Mouse (Mus musculus): ENCODE data around the gene Col11a1. TPM values are rescaled to one million over a fixed set of nuclear protein-coding genes. Genes with fewer than 3 reads are reported as not detected.

The Col11a1 gene
- total and polyA plus RNA-seq, 3 experiments = not detected

DNA sequence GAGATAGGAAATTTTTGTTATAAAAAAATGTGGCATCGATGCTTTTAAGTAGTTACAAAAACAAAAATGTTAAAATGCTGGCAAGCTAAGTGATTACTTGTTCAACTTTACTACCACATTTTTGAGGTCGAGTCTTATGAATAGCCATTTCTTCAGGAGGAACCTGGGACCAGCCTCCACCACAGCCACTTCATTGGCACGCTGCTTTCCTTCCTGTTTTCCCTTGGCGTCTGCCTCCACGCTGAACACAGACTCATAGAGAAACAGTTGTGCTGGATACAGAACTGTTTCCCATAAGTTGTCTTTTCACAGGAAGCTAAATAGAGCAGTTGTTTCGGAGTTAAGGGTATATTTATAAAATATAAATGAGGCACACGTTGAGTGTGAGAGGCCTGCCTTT is 69.0 kb downstream of the Col11a1 start:
- H3K9ac ChIP-seq (ENCODE audit: insufficient read depth, low read depth) = no peak overlapping the region
- no peaks in the 10 kb centered on the region for H3K36me3 ChIP-seq (replicated peaks in 1 of 2; ENCODE audit: control insufficient read depth in 1 of 2, insufficient read depth in 1 of 2, low read length in 1 of 2)
- peaks cover 18% of the 10 kb centered on the region for H3K9me3 ChIP-seq (replicated peaks; ENCODE audit: low read length)
- no peak overlapping the region for H3K4me2 ChIP-seq (ENCODE audit: insufficient read depth, low read depth, poor library complexity, severe bottlenecking)
- H3K4me3 ChIP-seq (replicated peaks in 1 of 3; ENCODE audit: low read depth in 2 of 3, low read length in 2 of 3, poor library complexity in 1 of 3) = no peak overlapping the region
- TF ChIP-seq ZNF384 (IDR thresholded peaks at IDR 0.05; ENCODE audit: low read depth, low read length) = no peak
- TF ChIP-seq CTCF (conservative IDR thresholded peaks at IDR 0.05 in 1 of 2, IDR thresholded peaks at IDR 0.05 in 1 of 2; ENCODE audit: low read depth in 2 of 2, low read length in 2 of 2) = no peak
- TF ChIP-seq EP300 (IDR thresholded peaks at IDR 0.05; ENCODE audit: low read length) = no peak
- no peak for TF ChIP-seq MEF2A (IDR thresholded peaks at IDR 0.05; ENCODE audit: borderline replicate concordance, low read depth, low read length)
- no peak for TF ChIP-seq KAT2A (IDR thresholded peaks at IDR 0.05; ENCODE audit: insufficient replicate concordance, low read length)
- no peak for TF ChIP-seq ETS1 (conservative IDR thresholded peaks at IDR 0.05; ENCODE audit: low read depth, low read length)
- TF ChIP-seq RCOR1 (conservative IDR thresholded peaks at IDR 0.05; ENCODE audit: low read depth, low read length) = no peak
- TF ChIP-seq E2F4 (IDR thresholded peaks at IDR 0.05; ENCODE audit: insufficient replicate concordance, low read depth, low read length) = no peak
- no peak overlapping the region for H3K27ac ChIP-seq (ENCODE audit: insufficient read depth, low read depth)
- H3K27me3 ChIP-seq (replicated peaks) = no peaks in the 10 kb centered on the region
- no peaks in the 10 kb centered on the region for H3K79me2 ChIP-seq (replicated peaks; ENCODE audit: control insufficient read depth, extremely low read depth, insufficient read depth, poor library complexity, severe bottlenecking)
- in situ Hi-C loops (cut with MboI; ENCODE audit: low pct_ligation_motif_present, low pct_unique_long_range_greater_than_20kb, low sequenced_read_pairs) = no loop called here
- no peak for DNase-seq (ENCODE audit: extremely low read depth)
- dilution Hi-C loops (cut with MboI; ENCODE audit: extremely low pct_ligation_motif_present, extremely low pct_unique_long_range_greater_than_20kb, low sequenced_read_pairs) = no loop called here
- H3K4me1 ChIP-seq (ENCODE audit: control insufficient read depth in 1 of 2, insufficient read depth in 2 of 2) = no peaks in the 10 kb centered on the region

DNA sequence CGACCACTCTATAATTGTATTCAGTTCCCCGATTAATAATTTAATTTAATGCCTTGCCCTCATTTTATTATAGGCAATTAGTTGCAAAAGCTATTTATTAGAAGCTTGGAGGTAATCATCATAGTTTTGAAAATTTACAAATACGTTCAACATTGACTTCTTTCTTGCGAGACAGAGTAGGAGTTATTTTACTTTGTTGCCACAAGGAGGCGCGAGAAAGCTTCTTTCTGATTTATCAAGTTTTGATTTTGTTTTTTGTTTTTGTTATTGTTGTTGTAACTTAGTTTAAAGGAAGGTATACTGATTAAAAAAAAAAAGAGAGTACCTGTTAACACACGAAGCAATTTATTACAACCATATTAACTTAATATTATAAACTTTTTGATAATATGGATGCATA is 76.8 kb downstream of the Col11a1 start:
- peak; percentile 0 for DNase-seq (ENCODE audit: extremely low read depth)
- no peak overlapping the region for H3K4me2 ChIP-seq (ENCODE audit: insufficient read depth, low read depth, poor library complexity, severe bottlenecking)
- TF ChIP-seq RAD21 (IDR thresholded peaks at IDR 0.05; ENCODE audit: low read depth, low read length) = peak; percentile 24
- TF ChIP-seq CTCF (conservative IDR thresholded peaks at IDR 0.05 in 1 of 2, IDR thresholded peaks at IDR 0.05 in 1 of 2; ENCODE audit: low read depth in 2 of 2, low read length in 2 of 2) = peak in 1 of 2 experiments; percentile 41; a peak in 1 of 4 replicates
- TF ChIP-seq SIN3A (IDR thresholded peaks at IDR 0.05; ENCODE audit: low read length) = no peak
- no peak for TF ChIP-seq POLR2A (IDR thresholded peaks at IDR 0.05; ENCODE audit: low read depth, low read length)
- peak; percentile 23; the same call in 1 of the 2 replicates for TF ChIP-seq SMC3 (IDR thresholded peaks at IDR 0.05; ENCODE audit: low read depth, low read length)
- H3K79me2 ChIP-seq (replicated peaks; ENCODE audit: control insufficient read depth, extremely low read depth, insufficient read depth, poor library complexity, severe bottlenecking) = no peaks in the 10 kb centered on the region
- no peaks in the 10 kb centered on the region for H3K27me3 ChIP-seq (replicated peaks)
- peaks cover 19% of the 10 kb centered on the region for H3K9me3 ChIP-seq (replicated peaks; ENCODE audit: low read length)
- no peak overlapping the region for H3K27ac ChIP-seq (ENCODE audit: insufficient read depth, low read depth)
- no peak overlapping the region for H3K4me3 ChIP-seq (replicated peaks in 1 of 3; ENCODE audit: low read depth in 2 of 3, low read length in 2 of 3, poor library complexity in 1 of 3)
- no peaks in the 10 kb centered on the region for H3K4me1 ChIP-seq (ENCODE audit: control insufficient read depth in 1 of 2, insufficient read depth in 2 of 2)
- no peak overlapping the region for H3K9ac ChIP-seq (ENCODE audit: insufficient read depth, low read depth)
- dilution Hi-C loops (cut with MboI; ENCODE audit: extremely low pct_ligation_motif_present, extremely low pct_unique_long_range_greater_than_20kb, low sequenced_read_pairs) = no loop called here
- H3K36me3 ChIP-seq (replicated peaks in 1 of 2; ENCODE audit: control insufficient read depth in 1 of 2, insufficient read depth in 1 of 2, low read length in 1 of 2) = no peaks in the 10 kb centered on the region
- in situ Hi-C loops (cut with MboI; ENCODE audit: low pct_ligation_motif_present, low pct_unique_long_range_greater_than_20kb, low sequenced_read_pairs) = no loop called here

DNA sequence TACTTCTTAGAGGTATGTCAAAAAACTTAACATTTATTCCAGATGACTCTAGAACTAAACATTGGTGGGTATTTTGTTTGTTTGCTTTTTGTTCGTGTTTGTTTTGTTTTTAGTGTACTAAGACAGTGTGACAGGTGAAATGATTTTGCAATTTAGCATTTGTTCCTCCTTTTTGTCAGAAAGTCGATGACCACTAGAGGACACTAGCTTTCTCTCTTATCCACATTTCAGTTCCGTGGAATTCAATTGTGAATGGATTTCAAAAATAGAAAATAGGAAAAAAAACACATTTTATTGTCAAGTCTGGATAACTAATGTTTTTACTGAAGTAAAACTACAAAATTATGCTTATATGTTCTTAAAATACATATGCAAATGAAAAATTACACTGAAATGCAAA is 116.8 kb downstream of the Col11a1 start:
- Histone ChIP-seq H3K9me3 (replicated peaks; ENCODE audit: low read length) (peaks cover 5% of the 10 kb centered on the region), H3K4me2 (ENCODE audit: insufficient read depth, low read depth, poor library complexity, severe bottlenecking) (no peak overlapping the region), H3K9ac (ENCODE audit: insufficient read depth, low read depth) (no peak overlapping the region), H3K27ac (ENCODE audit: insufficient read depth, low read depth) (no peak overlapping the region), H3K27me3 (replicated peaks) (no peaks in the 10 kb centered on the region), H3K4me1 (ENCODE audit: control insufficient read depth in 1 of 2, insufficient read depth in 2 of 2) (no peaks in the 10 kb centered on the region), H3K79me2 (replicated peaks; ENCODE audit: control insufficient read depth, extremely low read depth, insufficient read depth, poor library complexity, severe bottlenecking) (no peaks in the 10 kb centered on the region), H3K36me3 (replicated peaks in 1 of 2; ENCODE audit: control insufficient read depth in 1 of 2, insufficient read depth in 1 of 2, low read length in 1 of 2) (no peaks in the 10 kb centered on the region), H3K4me3 (replicated peaks in 1 of 3; ENCODE audit: low read depth in 2 of 3, low read length in 2 of 3, poor library complexity in 1 of 3) (no peak overlapping the region)
- no peak for DNase-seq (ENCODE audit: extremely low read depth)
- TF ChIP-seq SIN3A (IDR thresholded peaks at IDR 0.05; ENCODE audit: low read length) (no peak), ZMIZ1 (IDR thresholded peaks at IDR 0.05; ENCODE audit: low read depth, low read length) (no peak), IRF4 (IDR thresholded peaks at IDR 0.05; ENCODE audit: low read depth, low read length) (no peak), USF2 (conservative IDR thresholded peaks at IDR 0.05; ENCODE audit: low read depth, low read length) (no peak), ETS1 (conservative IDR thresholded peaks at IDR 0.05; ENCODE audit: low read depth, low read length) (no peak), MAX (IDR thresholded peaks at IDR 0.05; ENCODE audit: low read length) (no peak), KAT2A (IDR thresholded peaks at IDR 0.05; ENCODE audit: insufficient replicate concordance, low read length) (no peak), EP300 (IDR thresholded peaks at IDR 0.05; ENCODE audit: low read length) (no peak), BHLHE40 (IDR thresholded peaks at IDR 0.05; ENCODE audit: low read depth, low read length) (no peak), MEF2A (IDR thresholded peaks at IDR 0.05; ENCODE audit: borderline replicate concordance, low read depth, low read length) (no peak), ZNF384 (IDR thresholded peaks at IDR 0.05; ENCODE audit: low read depth, low read length) (no peak), TCF12 (IDR thresholded peaks at IDR 0.05; ENCODE audit: low read depth, low read length) (no peak), CHD1 (IDR thresholded peaks at IDR 0.05; ENCODE audit: low read depth, low read length) (no peak), ELF1 (IDR thresholded peaks at IDR 0.05; ENCODE audit: low read depth, low read length) (no peak), NELFE (IDR thresholded peaks at IDR 0.05; ENCODE audit: low read depth, low read length) (no peak), HCFC1 (IDR thresholded peaks at IDR 0.05; ENCODE audit: low read depth, low read length) (no peak), POLR2AphosphoS2 (IDR thresholded peaks at IDR 0.05; ENCODE audit: low read depth, low read length) (no peak)
- dilution Hi-C loops (cut with MboI; ENCODE audit: extremely low pct_ligation_motif_present, extremely low pct_unique_long_range_greater_than_20kb, low sequenced_read_pairs) (no loop called here), in situ Hi-C loops (cut with MboI; ENCODE audit: low pct_ligation_motif_present, low pct_unique_long_range_greater_than_20kb, low sequenced_read_pairs) (no loop called here)

Data from CH12.LX (cell line).